12 mouse cellular contexts compared by ENCODE assay signal in the genomic region with DNA sequence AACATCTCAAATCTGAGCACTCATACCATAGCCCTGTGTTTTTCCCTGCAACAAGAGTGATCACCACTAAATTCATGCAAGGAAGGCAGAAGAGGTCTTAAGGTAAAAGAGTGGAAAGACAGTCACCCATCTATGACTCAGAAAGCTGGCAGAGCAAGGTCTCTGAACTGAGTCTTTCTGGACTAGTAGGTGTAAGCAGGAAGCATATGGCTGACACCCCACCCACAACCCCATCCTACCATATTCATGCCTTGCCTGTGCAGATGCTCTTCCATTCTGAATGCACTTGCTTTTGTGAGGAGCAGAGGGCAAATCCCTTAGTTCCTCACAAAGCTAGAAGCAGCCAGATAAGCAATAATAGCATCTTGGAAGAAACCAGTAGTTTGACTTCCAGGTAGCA.
"Had no signal": no experiment of that assay in that cellular context is flagged by ENCODE, and none has a peak within 500 bp of the region (broad histone marks: within the 10 kb centered on the region; RNA-seq: fewer than 3 reads in every experiment).

No protein-coding gene starts in this region.

- DNase-seq: kidney, adult 2 months; kidney, postnatal 10 days; kidney, postnatal 36 days; layer of hippocampus, postnatal 36 days; liver, embryonic 13.5 days; lung, adult 2 months; lung, postnatal 14 days; lung, postnatal 4 days; midbrain, embryonic 14.5 days; right cerebral cortex, postnatal 4 days; thymus, postnatal 25 days had no signal

- ATAC-seq: intestine, postnatal 0 days had no signal
